Mouse (Mus musculus) frontal cortex, postnatal 14 days (tissue): ENCODE measurements around the gene Tipin.
"Not testable (repeated sequence)": the region's sequence is repeated elsewhere in the genome, so short reads cannot be mapped to it uniquely, and the experiment has no call there.

ENCODE experiments used
- DNase-seq, 2 experiments: peaks; one replicate each; pipeline ENCODE4 v3.0.0; 2022; ENCODE audit warnings: low spot score in 2 of 2

The Tipin gene

GRCm38 (mm10) chr9:64271249-64271648 is 10.1 kb upstream of the Tipin start:
- no peak for DNase-seq

GRCm38 (mm10) chr9:64272611-64273010 is 8.8 kb upstream of the Tipin start:
- peak in 1 of 2 experiments; percentile 57 for DNase-seq

GRCm38 (mm10) chr9:64273757-64274156 is 7.6 kb upstream of the Tipin start:
- DNase-seq: no peak

GRCm38 (mm10) chr9:64274291-64274690 is 7.1 kb upstream of the Tipin start:
- DNase-seq: no peak

- no peak for DNase-seq
Measured at GRCm38 (mm10) chr9:64274919-64275318, 6.5 kb upstream of the Tipin start.

- DNase-seq: peak in 1 of 2 experiments; percentile 65
Measured at GRCm38 (mm10) chr9:64277706-64278105, 3.7 kb upstream of the Tipin start.

- no peak for DNase-seq
Measured at GRCm38 (mm10) chr9:64278665-64279310, 2.6 kb upstream of the Tipin start.

GRCm38 (mm10) chr9:64281781-64282178 is 399 bp downstream of the Tipin start:
- no peak for DNase-seq

GRCm38 (mm10) chr9:64282404-64282987 is 1.1 kb downstream of the Tipin start:
- DNase-seq: no peak

GRCm38 (mm10) chr9:64303086-64303485 is 21.7 kb downstream of the Tipin start:
- not testable (repeated sequence) for DNase-seq

- no peak for DNase-seq
Measured at GRCm38 (mm10) chr9:64306476-64307312, 25.3 kb downstream of the Tipin start.

- DNase-seq: no peak
Measured at GRCm38 (mm10) chr9:64310996-64311785, 29.8 kb downstream of the Tipin start.

- no peak for DNase-seq
Measured at GRCm38 (mm10) chr9:64312128-64312527, 30.7 kb downstream of the Tipin start.

GRCm38 (mm10) chr9:64314696-64315095 is 33.3 kb downstream of the Tipin start:
- no peak for DNase-seq

- no peak for DNase-seq
Measured at GRCm38 (mm10) chr9:64316986-64317385, 35.6 kb downstream of the Tipin start.

GRCm38 (mm10) chr9:64323976-64324375 is 42.6 kb downstream of the Tipin start:
- DNase-seq: no peak

- DNase-seq: no peak
Measured at GRCm38 (mm10) chr9:64335825-64336224, 54.4 kb downstream of the Tipin start.

- DNase-seq: no peak
Measured at GRCm38 (mm10) chr9:64339361-64339760, 58.0 kb downstream of the Tipin start.

- DNase-seq: peak; percentile 31 to 61
Measured at GRCm38 (mm10) chr9:64340351-64341253, 59.2 kb downstream of the Tipin start.

- no peak for DNase-seq
Measured at GRCm38 (mm10) chr9:64341254-64341566, 59.8 kb downstream of the Tipin start, which contains the start of gene Dis3l. Gene Dis3l (minus strand): TSS chr9:64341288.

- DNase-seq: no peak
Measured at GRCm38 (mm10) chr9:64341671-64342070, 60.3 kb downstream of the Tipin start.
